26 mouse cellular contexts compared by ENCODE assay signal in genomic region chr17:5270823-5271222, GRCm38 (mm10).
A peak's percentile ranks its signal among the peaks of the same experiment; 100 is the strongest.
DNase-seq lines count a peak whose midpoint lies in the region; ATAC-seq and TF ChIP-seq lines count a peak whose summit lies in the region.
"Had no signal": no experiment of that assay in that cellular context is flagged by ENCODE, and none has a peak within 500 bp of the region (broad histone marks: within the 10 kb centered on the region; RNA-seq: fewer than 3 reads in every experiment).

No protein-coding gene starts in this region.

- H3K27me3 ChIP-seq in forebrain, embryonic 14.5 days (replicated peaks; ENCODE audit: control insufficient read depth, insufficient read depth, low read length), result no peaks in the 10 kb centered on the region
- no peaks in the 10 kb centered on the region for H3K27me3 ChIP-seq in forebrain, embryonic 10.5 days (ENCODE audit: poor library complexity, severe bottlenecking)
- H3K27me3 ChIP-seq in hindbrain, embryonic 14.5 days (ENCODE audit: control insufficient read depth, insufficient read depth, low read length), result no peaks in the 10 kb centered on the region
- H3K27me3 ChIP-seq in hindbrain, embryonic 11.5 days (ENCODE audit: control insufficient read depth, insufficient read depth, low read length), result no peaks in the 10 kb centered on the region
- no peaks in the 10 kb centered on the region for H3K27me3 ChIP-seq in neural tube, embryonic 14.5 days (ENCODE audit: control insufficient read depth, insufficient read depth, low read length)
- no peaks in the 10 kb centered on the region for H3K27me3 ChIP-seq in neural tube, embryonic 15.5 days (replicated peaks)
- H3K27me3 ChIP-seq: embryonic facial prominence, embryonic 13.5 days; intestine, embryonic 15.5 days; limb, embryonic 13.5 days; lung, embryonic 15.5 days; midbrain, embryonic 12.5 days had no signal

- 0 out of 2 replicates have a peak, but pooled peaks cover 1% of the 10 kb centered on the region for H3K36me3 ChIP-seq in forebrain, embryonic 14.5 days (ENCODE audit: control insufficient read depth, insufficient read depth, low read length)
- peaks cover 42% of the 10 kb centered on the region for H3K36me3 ChIP-seq in forebrain, embryonic 10.5 days (replicated peaks)
- H3K36me3 ChIP-seq in hindbrain, embryonic 14.5 days (replicated peaks; ENCODE audit: control insufficient read depth, insufficient read depth), result no peaks in the 10 kb centered on the region
- no peaks in the 10 kb centered on the region for H3K36me3 ChIP-seq in hindbrain, embryonic 11.5 days (ENCODE audit: control insufficient read depth, insufficient read depth, low read length)
- H3K36me3 ChIP-seq in neural tube, embryonic 14.5 days (ENCODE audit: control insufficient read depth, insufficient read depth, low read length), result no peaks in the 10 kb centered on the region
- H3K36me3 ChIP-seq in neural tube, embryonic 15.5 days, result no peaks in the 10 kb centered on the region; the same call in 1 of the 2 replicates
- H3K36me3 ChIP-seq: midbrain, embryonic 12.5 days had no signal

- DNase-seq in forebrain, embryonic 14.5 days (ENCODE audit: low spot score), result no peak
- no peak for DNase-seq in forebrain, embryonic 10.5 days (ENCODE audit: extremely low spot score, low spot score)
- DNase-seq in hindbrain, embryonic 14.5 days (ENCODE audit: low spot score), result no peak
- no peak for DNase-seq in hindbrain, embryonic 11.5 days (ENCODE audit: low spot score)
- peak; percentile 62 for DNase-seq in brain, embryonic 14.5 days (ENCODE audit: low read depth)
- DNase-seq in lung, postnatal 4 days, result no peak
- DNase-seq: adrenal gland, postnatal 25 days; cerebellum, adult 18-20 months; cerebellum, postnatal 10 days; gastrocnemius, postnatal 14 days; kidney, adult 2 months; right cerebral cortex, postnatal 4 days; thymus, adult 18-20 months; thymus, postnatal 25 days had no signal

- H3K4me2 ChIP-seq in forebrain, embryonic 14.5 days (ENCODE audit: low read length), result no peak overlapping the region
- no peak overlapping the region for H3K4me2 ChIP-seq in hindbrain, embryonic 14.5 days (replicated peaks)
- H3K4me2 ChIP-seq in hindbrain, embryonic 11.5 days (replicated peaks; ENCODE audit: low read depth, low read length), result no peak overlapping the region
- H3K4me2 ChIP-seq in neural tube, embryonic 14.5 days (ENCODE audit: low read depth, low read length), result no peak overlapping the region
- H3K4me2 ChIP-seq in neural tube, embryonic 15.5 days, result no peak overlapping the region
- H3K4me2 ChIP-seq: embryonic facial prominence, embryonic 13.5 days; intestine, embryonic 15.5 days; limb, embryonic 13.5 days; liver, embryonic 11.5 days; lung, embryonic 15.5 days; midbrain, embryonic 12.5 days had no signal

- H3K9me3 ChIP-seq in forebrain, embryonic 14.5 days (replicated peaks; ENCODE audit: control insufficient read depth, low read length), result no peaks in the 10 kb centered on the region
- no peaks in the 10 kb centered on the region for H3K9me3 ChIP-seq in forebrain, embryonic 10.5 days
- H3K9me3 ChIP-seq in hindbrain, embryonic 14.5 days (ENCODE audit: control insufficient read depth, low read length), result no peaks in the 10 kb centered on the region
- no peaks in the 10 kb centered on the region for H3K9me3 ChIP-seq in hindbrain, embryonic 11.5 days (ENCODE audit: control insufficient read depth, low read length)
- no peaks in the 10 kb centered on the region for H3K9me3 ChIP-seq in neural tube, embryonic 14.5 days (ENCODE audit: control insufficient read depth, low read length)
- no peaks in the 10 kb centered on the region for H3K9me3 ChIP-seq in neural tube, embryonic 15.5 days (replicated peaks)
- H3K9me3 ChIP-seq: embryonic facial prominence, embryonic 13.5 days; intestine, embryonic 15.5 days; limb, embryonic 13.5 days; lung, embryonic 15.5 days; midbrain, embryonic 12.5 days had no signal

- WGBS in forebrain, embryonic 14.5 days, result 43% methylated on average over 6 of the region's 6 CpGs
- whole genome bisulfite sequencing in forebrain, embryonic 10.5 days, result 72% methylated on average over 6 of the region's 6 CpGs
- 60% methylated on average over 6 of the region's 6 CpGs for WGBS in hindbrain, embryonic 14.5 days
- WGBS in hindbrain, embryonic 11.5 days, result 58% methylated on average over 6 of the region's 6 CpGs
- WGBS in neural tube, embryonic 14.5 days, result 54% methylated on average over 6 of the region's 6 CpGs
- 58% methylated on average over 6 of the region's 6 CpGs for WGBS in neural tube, embryonic 15.5 days

- H3K9ac ChIP-seq in forebrain, embryonic 14.5 days (ENCODE audit: low read length), result no peak overlapping the region
- H3K9ac ChIP-seq in hindbrain, embryonic 14.5 days, result no peak overlapping the region
- no peak overlapping the region for H3K9ac ChIP-seq in hindbrain, embryonic 11.5 days (ENCODE audit: low read depth, low read length)
- H3K9ac ChIP-seq in neural tube, embryonic 14.5 days (replicated peaks; ENCODE audit: low read depth, low read length), result no peak overlapping the region
- H3K9ac ChIP-seq in neural tube, embryonic 15.5 days (replicated peaks), result no peak overlapping the region
- H3K9ac ChIP-seq: embryonic facial prominence, embryonic 13.5 days; intestine, embryonic 15.5 days; limb, embryonic 13.5 days; lung, embryonic 15.5 days; midbrain, embryonic 12.5 days had no signal

- TF ChIP-seq POLR2A in brain, embryonic 14.5 days (IDR thresholded peaks at IDR 0.05; ENCODE audit: borderline replicate concordance, extremely low read depth, insufficient read depth, insufficient read length, poor library complexity, severe bottlenecking), result no peak

- no peak overlapping the region for H3K4me3 ChIP-seq in forebrain, embryonic 14.5 days (ENCODE audit: low read depth, low read length)
- no peak overlapping the region for H3K4me3 ChIP-seq in forebrain, embryonic 10.5 days
- no peak overlapping the region for H3K4me3 ChIP-seq in hindbrain, embryonic 14.5 days (replicated peaks; ENCODE audit: low read length)
- no peak overlapping the region for H3K4me3 ChIP-seq in hindbrain, embryonic 11.5 days (ENCODE audit: low read depth, low read length)
- H3K4me3 ChIP-seq in neural tube, embryonic 14.5 days (ENCODE audit: low read depth, low read length), result no peak overlapping the region
- no peak overlapping the region for H3K4me3 ChIP-seq in neural tube, embryonic 15.5 days (replicated peaks)
- H3K4me3 ChIP-seq: embryonic facial prominence, embryonic 13.5 days; intestine, embryonic 15.5 days; left cerebral cortex, adult 2 months; limb, embryonic 13.5 days; lung, embryonic 15.5 days; midbrain, embryonic 12.5 days had no signal

- no peak for TF ChIP-seq CTCF in brain, embryonic 14.5 days (IDR thresholded peaks at IDR 0.05; ENCODE audit: borderline replicate concordance, extremely low read depth, insufficient read depth, insufficient read length)

- peaks cover 22% of the 10 kb centered on the region for H3K4me1 ChIP-seq in forebrain, embryonic 14.5 days (ENCODE audit: control insufficient read depth, insufficient read depth, low read length)
- 0 out of 2 replicates have a peak, but pooled peaks cover 9% of the 10 kb centered on the region for H3K4me1 ChIP-seq in forebrain, embryonic 10.5 days
- H3K4me1 ChIP-seq in hindbrain, embryonic 14.5 days (replicated peaks; ENCODE audit: control insufficient read depth, insufficient read depth, low read length), result peaks cover 19% of the 10 kb centered on the region
- no peaks in the 10 kb centered on the region; the same call in 1 of the 2 replicates for H3K4me1 ChIP-seq in hindbrain, embryonic 11.5 days (replicated peaks; ENCODE audit: control insufficient read depth, insufficient read depth, low read length)
- H3K4me1 ChIP-seq in neural tube, embryonic 14.5 days (ENCODE audit: control insufficient read depth, insufficient read depth, low read length), result peaks cover 20% of the 10 kb centered on the region; the same call in 1 of the 2 replicates
- H3K4me1 ChIP-seq in neural tube, embryonic 15.5 days, result peaks cover 47% of the 10 kb centered on the region
- H3K4me1 ChIP-seq: embryonic facial prominence, embryonic 13.5 days; intestine, embryonic 15.5 days had no signal

- H3K27ac ChIP-seq in forebrain, embryonic 14.5 days (ENCODE audit: low read depth, low read length), result no peak overlapping the region
- no peak overlapping the region for H3K27ac ChIP-seq in forebrain, embryonic 10.5 days
- H3K27ac ChIP-seq in hindbrain, embryonic 14.5 days, result no peak overlapping the region
- no peak overlapping the region for H3K27ac ChIP-seq in hindbrain, embryonic 11.5 days (ENCODE audit: low read depth, low read length)
- H3K27ac ChIP-seq in neural tube, embryonic 14.5 days (ENCODE audit: low read depth, low read length), result 0 out of 2 replicates have a peak overlapping the region, but pooled peaks have one; percentile 2
- H3K27ac ChIP-seq in neural tube, embryonic 15.5 days (replicated peaks), result no peak overlapping the region
- H3K27ac ChIP-seq: embryonic facial prominence, embryonic 13.5 days; hindbrain, postnatal 0 days; intestine, embryonic 15.5 days; kidney, postnatal 0 days; left cerebral cortex, adult 2 months; limb, embryonic 13.5 days; lung, embryonic 15.5 days; midbrain, embryonic 12.5 days; stomach, postnatal 0 days had no signal

- ATAC-seq in forebrain, embryonic 14.5 days, result peak; percentile 45; the same call in 1 of the 2 replicates
- ATAC-seq in hindbrain, embryonic 14.5 days (ENCODE audit: low FRiP score), result peak; percentile 7; the same call in 1 of the 2 replicates
- ATAC-seq in hindbrain, embryonic 11.5 days (ENCODE audit: low FRiP score), result no peak
- ATAC-seq in neural tube, embryonic 14.5 days (ENCODE audit: low read depth), result no peak
- no peak for ATAC-seq in neural tube, embryonic 15.5 days (ENCODE audit: low FRiP score)
- ATAC-seq: hindbrain, postnatal 0 days; intestine, embryonic 15.5 days had no signal

Comparison
In these comparisons a context has a peak if more than half of its experiments do, and no peak if none do; other contexts are left out.
1. ATAC-seq: peak in forebrain, embryonic 14.5 days (single experiment) and hindbrain, embryonic 14.5 days (single experiment); none in hindbrain, embryonic 11.5 days (single experiment), neural tube, embryonic 14.5 days (single experiment) and neural tube, embryonic 15.5 days (single experiment).